Mouse (Mus musculus): ENCODE measurements at regions not wholly inside any gene's neighbourhood (a gene's known extent, or its start where the extent isn't known, plus 50 kb on each side); places are given as distances from the start of the nearest gene placed in this dataset.
A peak's percentile ranks its signal among the peaks of the same experiment; 100 is the strongest.
"Not testable (repeated sequence)": the region's sequence is repeated elsewhere in the genome, so short reads cannot be mapped to it uniquely, and the experiment has no call there.

DNA sequence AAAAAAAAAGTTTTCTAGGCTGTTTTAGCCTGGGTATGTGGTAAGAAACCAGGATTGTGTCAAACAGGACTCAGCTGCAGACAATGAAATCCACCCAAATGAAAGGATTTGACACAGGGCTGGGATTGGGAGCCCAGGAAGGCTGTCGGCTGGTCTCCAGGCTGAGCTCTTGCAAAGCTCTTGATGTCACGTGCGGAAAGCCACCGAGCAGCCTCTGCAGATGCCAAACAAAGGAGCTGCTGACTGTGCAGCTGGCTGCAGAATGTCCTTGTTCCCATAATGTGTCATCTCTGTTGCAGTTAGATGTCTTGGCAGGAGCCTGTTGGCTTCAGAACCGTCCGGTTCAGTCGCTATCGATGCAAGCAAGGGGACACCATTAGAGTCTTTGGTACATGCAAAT is 56.1 kb downstream of the Bbs10 start:
- no peak for DNase-seq (ENCODE audit: low spot score)

DNA sequence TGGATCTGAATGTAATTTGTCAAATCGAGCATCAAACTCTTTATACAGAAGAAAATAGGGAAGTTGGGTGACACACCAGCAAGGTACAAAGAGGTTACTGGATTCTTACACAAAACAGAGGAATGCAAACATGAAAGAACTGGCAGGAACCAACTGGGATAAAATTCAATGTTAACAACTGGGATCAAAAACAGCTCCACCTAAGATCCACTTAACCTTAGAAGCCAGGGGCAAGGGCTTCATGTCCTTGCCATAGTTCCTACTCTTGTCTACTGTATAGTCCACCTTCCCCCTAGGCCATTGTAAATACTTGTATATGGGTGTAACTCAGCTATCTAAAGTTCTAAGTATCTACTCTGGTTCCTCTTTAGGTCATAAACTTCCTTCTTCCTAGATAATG is 59.9 kb downstream of the Bbs10 start:
- DNase-seq (ENCODE audit: low spot score): not testable (repeated sequence)

DNA sequence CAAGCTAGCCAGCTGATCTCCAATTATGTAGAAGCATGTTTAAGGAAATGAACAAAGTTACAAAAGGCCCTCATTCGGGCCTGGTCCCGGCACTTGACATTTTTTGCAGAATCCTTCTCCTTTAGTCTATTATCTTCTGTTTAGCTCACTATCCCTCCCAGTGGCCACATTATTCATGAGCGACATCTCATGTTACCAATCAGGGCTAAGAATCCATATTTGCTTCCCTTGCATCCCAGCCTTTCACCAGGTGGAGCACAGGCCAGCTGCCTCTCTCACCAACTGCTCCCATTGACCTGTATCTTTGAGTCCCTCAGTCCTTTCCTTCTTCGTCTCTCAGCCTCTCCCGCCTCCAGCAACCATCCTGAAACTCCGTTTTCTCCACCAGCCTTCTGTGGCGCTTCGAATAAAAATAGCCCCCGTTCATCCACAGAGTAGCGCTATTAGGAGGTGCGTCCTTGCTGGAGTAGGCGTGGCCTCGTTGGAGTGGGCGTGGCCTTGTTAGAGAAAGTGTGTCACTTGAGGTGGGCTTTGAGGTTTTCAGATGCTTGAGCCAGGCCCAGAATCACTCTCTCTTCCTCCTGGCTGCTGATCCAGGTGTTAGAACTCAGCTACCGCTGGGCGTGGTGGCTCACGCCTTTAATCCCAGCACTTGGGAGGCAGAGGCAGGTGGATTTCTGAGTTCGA is 63.4 kb downstream of the Bbs10 start:
- DNase-seq (ENCODE audit: low spot score): no peak

DNA sequence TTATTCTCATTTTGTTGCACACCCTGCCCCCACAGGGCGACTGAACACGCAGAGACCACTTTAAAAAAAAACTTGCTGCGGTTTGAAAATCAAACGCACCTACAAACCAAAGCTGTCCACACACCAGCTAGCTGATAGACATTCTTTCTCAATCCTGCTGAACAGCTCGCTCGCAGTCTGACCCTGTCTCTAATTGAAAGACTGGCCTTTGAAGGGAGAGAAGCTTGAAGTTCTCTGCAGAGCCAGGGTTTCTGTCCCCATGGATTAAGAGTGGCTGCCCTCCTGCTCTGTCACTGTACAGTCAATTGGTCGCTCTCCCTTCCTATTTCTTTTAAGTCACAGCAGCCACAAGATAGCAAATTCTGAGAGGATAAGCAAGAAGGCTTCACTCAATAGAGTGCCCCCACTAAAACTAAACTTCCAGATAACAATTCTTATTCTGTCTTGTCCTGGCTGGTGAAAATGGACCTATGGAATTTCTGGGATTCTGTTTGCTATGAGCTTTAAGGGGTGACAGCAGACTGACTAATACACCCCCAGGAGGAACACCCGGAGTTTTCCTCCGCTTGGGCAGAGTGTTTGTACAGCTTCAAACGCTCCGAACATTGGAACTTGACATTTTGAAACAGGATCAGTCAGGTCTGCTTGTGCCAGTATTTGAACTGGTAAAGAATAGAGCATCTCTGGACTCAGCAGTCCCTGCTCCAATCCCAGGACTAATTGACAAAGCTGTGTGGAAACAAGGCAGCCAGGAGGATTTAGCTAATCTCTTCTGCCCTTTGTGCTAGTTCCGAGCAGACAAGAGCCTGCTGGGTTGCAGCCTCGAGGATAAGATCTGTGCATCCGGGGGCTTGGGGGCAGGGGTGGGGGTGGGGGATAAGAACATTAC is 65.5 kb downstream of the Bbs10 start:
- no peak for DNase-seq (ENCODE audit: low spot score)

DNA sequence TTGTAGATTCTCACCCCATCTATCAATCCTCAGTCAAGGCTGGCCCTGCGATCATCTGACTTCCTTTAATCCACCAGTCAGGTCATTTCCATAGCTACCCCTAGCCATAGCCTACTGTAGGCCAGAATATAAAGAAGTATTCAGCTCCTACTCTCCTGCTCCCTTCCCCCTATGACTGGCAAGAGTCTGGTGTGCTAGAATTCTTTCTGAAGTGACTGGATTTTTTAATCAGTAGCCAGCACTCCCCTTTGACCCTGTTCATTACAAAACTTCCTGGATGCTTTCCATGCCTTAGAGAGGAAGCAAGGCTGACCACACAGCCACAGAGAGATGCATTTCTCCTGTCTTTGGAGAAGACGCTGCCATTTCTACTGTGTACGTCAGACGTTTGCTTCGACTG is 66.5 kb downstream of the Bbs10 start:
- DNase-seq (ENCODE audit: low spot score): no peak

DNA sequence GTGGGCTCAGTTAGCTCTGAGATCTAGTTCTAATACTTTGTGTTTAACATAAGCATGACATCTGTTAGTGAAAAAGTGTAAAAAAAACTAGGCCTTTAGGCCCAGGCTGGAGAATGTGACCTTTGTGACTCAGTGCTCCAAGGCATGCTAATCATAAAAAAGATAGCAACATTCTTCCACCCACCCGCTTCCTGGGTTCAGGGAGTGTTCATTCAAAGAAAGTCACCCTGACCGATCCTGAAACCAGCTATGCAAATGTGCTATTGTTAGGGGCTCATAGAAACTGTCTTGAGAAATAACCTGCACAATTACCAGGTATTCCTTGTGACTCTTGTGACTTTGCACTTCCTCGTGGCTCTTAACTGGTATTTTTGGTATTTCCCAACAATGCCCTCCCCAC is 70.6 kb downstream of the Bbs10 start:
- not testable (repeated sequence) for DNase-seq (ENCODE audit: low spot score)

DNA sequence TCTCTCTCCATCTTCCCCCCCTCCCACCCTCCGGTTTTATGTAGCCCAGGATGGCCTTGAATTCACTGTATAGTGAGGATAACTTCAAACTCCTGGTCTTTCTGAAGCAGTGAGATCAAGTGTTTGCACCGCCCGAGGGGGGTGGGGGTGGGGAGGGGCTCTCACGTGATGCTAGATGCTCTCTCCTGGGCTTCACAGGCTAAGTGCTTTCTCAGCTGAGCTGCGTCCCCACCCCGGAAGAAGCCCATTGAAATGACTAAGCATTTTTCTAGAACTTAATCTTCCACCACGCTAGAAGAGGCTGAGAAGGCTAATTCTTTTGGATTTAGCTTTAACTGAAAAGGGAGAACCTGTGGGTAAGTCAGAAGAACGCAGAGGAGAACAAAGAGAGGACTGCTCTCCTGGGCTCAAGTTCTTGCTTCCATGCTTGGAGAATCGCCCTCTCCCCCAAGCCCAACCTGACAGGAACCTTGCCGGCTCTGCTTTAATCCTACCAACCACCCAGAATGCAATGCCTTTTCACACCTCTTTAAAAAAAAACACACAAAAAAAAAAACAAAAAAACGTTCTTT is 79.7 kb downstream of the Bbs10 start:
- DNase-seq (ENCODE audit: low spot score): no peak

DNA sequence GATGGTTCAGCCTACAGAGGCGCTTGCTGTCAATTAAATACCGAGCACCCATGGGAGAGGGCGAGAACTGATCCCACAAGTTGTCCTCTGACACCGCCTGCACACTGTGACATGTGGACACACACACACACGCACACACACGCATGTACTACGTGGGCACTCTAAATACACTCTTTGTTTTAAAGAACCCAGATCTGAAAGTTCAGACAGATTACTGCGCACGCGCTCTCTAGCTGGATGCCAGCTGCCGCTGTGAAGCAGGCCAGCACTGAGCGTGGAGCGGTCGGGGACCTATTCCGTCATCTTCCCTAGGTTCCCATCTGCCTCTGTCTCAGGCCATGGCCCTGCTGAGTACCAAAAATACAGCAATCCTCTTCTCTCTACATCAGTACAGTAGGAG is 83.2 kb downstream of the Bbs10 start:
- no peak for DNase-seq (ENCODE audit: low spot score)

DNA sequence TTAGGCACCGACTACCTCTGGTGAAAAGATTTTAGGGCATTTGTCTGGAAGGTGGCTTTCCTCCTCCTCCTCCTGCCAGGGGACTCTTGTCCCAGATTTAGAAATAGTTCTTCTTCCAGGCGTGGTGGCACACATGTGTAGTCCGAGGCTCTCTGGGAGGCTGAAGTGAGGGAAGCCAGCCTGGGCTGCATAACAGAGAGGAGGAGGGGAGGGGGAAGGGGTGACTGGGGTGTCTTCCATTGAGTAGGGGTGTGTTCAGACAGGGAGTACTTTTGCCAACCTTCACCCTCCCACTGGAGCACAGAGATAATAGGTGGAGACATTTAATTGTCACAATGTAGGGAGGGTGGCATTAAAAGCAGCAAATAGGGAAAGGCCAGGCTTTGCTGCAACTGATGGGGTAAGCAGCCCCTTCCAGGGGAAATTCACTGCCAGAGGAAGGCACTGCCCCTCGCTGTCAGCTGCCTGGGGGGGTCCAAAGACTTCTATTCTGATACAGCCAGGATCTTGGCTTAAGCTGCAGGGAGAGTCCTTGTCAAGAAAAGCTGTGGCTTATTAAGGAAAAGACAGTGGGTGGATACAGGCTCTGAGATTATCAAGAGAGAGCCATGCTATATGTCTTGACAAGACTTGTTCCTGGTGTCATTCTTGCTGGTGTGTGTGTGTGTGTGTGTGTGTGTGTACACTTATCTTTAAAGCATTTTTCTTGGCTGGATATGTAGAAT is 83.9 kb downstream of the Bbs10 start:
- DNase-seq (ENCODE audit: low spot score): no peak

DNA sequence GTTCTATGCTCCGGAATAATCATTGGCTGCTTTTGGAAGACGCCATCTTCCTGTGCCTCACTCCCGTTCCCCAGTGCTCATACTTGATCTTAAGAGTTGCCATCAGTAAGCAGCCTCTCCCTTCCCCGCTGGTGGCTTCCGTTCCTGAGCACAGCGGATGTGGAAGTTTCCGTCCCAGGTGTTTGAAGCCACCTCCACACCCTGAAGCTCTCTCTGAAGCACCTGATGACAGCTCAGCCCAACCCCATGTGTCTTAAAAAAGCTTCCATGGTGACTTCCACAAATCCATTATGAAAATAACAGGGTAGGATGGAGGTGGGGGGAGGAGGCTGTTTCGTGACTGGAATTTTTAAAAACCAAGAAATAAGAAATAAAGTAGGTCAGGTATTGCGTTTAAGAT is 87.1 kb downstream of the Bbs10 start:
- no peak for DNase-seq (ENCODE audit: low spot score)

DNA sequence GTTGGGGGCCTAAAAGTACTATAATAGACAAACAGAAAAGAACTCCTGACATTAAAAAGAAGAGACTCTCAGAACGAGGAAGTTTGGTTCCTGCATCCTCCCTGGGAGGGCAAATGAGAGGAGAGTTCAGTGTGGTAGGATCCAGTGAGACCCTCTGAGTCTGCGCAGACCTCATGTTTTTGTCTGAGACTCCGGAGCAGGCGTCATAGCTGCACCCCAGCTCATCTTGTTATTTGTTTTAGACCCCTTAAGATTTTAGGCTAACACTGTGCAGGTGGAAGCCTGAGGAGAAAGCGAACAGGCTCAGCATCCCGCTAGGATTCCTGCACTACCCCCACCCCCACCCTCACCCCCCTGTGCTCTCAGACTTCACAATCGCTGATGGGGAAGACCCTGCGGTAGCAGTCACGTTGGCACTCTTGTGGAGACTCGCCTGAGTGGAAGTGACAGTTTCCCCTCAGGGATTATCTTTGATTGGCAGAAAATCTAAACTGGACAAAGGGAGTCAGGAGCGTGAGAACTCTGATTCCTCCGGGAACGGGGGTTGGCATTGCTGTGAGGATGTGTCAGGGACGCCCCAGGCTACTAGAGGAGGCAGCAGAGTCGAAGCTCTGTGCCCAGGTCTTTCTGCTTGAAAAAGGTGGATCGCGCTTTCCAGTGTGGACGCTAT is 85.0 kb upstream of the Nap1l1 start:
- no peak for DNase-seq (ENCODE audit: low spot score)

DNA sequence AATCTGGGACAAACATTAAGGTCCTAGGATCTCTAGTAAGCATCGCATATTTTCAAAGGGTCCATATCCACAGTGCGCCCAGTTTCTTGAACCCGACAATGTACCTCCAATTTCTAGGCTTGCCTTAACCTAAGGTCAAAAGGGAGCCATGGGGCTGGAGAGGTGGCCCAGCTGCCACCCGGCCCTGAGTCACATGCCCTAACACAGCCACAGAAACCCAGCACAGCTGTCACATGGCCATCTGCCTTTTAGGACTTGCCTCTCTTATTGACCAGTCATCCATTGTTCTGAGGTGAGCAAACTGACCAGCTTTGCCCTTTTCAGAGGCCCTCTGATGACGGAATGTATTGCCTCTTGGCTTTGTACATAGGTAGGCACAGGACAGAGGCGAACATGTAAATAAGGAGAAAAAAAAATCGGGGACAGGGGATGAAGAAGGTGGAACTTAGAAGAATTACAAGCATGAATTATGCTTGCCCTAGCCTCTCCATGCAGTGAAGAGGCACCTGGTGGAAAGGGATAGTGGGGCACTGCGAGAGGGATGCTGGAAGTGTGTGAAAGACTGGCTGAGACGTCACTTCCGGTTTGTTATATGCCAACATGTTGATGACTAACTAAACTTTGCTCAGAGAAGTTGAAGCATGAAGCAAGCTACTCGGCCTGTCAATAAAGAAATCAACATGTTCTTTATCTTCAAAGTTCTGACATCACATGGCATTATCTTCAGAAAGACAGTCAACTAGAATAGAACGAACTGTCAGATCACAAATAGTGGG is 84.3 kb upstream of the Nap1l1 start:
- DNase-seq (ENCODE audit: low spot score): no peak

DNA sequence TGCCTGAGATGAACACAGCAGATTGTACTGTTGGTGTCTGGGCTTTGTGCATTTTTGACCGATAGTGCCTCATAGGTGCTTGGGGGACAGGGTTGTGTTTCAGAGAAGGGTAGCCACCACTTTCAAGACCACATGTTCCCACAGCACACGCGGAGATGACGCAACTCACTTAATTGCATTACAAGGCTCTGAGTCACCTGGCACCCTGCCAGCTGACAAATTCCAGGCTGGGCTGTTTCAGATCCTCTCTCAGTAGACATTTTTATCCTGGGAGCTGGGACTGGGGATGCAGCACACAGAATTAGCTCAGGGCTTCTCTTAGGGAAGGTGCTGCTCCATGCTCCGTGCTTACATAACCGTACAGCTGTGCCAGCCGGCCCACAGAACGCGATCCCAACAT is 83.1 kb upstream of the Nap1l1 start:
- peak; percentile 79 for DNase-seq (ENCODE audit: low spot score)

DNA sequence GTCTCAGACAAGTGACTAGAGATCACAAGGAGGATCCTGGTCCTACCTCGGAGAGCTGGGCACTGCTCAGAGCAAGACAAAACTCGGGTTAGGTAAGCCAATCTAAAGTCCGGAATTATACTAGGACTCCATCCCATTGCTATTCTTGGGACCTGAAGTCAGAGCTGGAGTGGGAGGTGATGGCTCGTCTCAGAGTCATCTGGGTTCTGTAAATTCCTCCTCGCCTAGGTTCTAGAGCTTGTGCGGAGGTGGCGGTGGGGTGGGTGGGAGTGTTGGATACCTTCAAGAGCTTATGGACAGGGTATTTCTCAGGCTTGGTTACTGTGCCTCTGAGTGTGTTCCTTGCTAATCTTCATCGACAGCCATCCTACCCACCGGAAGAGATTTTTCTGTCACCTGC is 78.6 kb upstream of the Nap1l1 start:
- DNase-seq (ENCODE audit: low spot score): no peak

DNA sequence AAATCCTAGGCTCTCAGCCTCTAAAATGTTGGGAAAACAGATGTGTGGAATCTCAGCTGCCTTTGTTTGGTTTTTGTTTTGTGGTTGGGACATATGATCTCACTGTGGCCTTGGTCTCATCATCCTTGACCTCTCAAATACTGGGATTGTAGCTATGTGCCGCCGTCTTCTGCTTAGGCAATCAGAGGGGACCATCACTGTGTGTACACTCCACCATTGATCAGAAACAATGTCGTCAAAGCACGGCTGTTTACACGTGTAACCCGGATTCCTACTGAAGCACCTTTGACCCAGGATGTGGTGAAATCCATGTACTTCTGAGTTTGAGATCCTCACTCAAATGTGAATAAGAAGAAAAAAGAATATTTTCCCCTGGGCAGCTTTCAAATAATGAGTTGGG is 68.0 kb upstream of the Nap1l1 start:
- no peak for DNase-seq (ENCODE audit: low spot score)

DNA sequence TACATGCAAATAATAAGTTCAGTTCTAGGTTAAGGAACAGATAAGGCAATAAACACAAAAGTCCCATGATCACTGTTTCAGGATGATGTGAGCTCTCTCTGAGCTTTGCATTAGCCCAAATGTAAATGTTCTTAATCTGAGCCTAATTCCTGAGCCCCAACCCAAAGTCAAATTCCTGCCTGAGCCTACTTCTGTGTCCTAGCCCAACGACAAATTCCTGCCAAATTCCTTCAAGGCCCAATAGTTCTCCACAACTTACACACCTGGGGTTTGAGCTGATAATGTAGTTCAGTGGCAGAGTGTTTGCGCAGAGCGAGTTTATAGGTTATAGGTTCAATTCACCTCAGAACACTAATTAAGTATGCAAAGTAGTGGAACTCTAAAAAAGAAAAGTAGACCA is 64.1 kb upstream of the Nap1l1 start:
- DNase-seq (ENCODE audit: low spot score): no peak

DNA sequence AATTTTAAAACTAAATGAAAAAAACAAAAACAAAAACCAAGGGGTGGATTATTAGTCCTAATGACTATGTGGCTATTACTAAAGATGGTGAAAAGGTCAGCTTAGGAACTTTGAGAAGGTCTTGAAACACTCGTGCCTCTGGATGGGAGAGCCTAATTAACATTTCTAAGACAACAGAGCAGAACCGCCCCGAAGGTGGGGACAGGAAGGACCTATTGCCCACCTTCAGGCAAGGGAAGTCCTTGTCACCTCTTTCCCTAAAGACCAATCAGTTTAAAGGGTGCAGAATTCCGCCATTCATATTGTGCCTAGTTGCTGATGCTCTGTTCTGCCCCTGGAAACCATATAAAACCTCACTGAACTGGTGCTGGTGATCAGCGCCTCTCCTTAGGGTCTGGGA is 63.5 kb upstream of the Nap1l1 start:
- no peak for DNase-seq (ENCODE audit: low spot score)

DNA sequence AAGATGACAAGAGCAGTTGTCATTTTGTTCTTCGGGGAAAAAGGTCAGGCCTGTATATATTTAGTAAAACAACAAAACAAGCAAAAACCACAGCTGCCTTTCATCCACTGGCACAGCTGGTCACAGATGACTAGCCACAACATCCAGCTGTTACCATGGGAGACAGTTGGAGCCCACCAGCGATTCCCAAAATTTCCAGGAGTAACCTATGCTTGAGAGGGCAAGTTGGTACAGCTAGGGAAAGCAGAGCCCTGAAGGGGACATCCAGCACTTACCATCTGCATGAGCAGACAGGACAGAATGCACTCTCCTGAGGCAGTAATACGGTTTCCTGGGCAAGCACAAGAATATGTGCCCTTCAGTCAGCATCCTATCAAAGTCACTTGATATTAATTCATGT is 62.9 kb upstream of the Nap1l1 start:
- no peak for DNase-seq (ENCODE audit: low spot score)

DNA sequence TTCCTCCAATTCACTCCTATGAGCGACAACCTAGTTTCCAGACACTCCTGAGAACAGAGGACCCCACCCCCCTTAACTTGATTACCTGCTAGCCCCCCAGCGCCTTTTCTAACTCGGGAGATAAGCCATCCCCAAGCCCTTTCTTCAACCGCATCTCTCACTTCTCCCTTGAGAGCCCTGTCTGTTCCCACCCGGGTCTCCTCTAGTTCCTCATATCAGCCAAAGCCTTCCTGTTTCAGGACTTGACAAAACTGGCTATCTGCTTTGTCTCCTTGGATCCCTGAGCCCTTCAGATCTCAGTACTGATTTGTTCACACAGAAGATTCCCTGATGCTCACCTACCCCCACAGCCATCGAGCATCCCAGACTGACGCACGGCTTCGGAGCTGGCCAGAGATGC is 61.5 kb upstream of the Nap1l1 start:
- DNase-seq (ENCODE audit: low spot score): no peak

DNA sequence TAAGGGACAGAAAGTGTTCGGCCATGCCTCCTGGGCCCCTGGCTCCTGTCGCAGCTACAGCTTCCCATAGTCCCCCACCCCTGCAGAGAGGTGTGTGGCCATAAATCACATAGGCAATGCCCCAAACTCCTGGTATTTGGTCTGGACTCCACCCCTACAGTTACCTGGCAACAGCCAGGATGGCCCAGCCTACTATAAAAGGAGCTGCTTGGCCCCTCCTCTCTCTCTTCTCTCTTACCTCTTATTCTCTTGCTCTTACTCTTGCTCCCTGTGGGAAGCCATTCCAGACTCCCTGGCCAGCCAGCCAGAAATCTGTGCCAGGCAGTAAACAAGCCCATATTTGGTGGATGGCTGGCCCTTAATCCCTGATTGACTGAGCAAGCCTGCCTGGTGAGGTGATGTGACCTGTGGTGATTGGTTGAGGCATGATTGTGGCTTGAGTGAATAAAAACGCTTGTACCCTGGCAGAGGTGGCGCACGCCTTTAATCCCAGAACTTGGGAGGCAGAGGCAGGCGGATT is 56.4 kb upstream of the Nap1l1 start:
- DNase-seq (ENCODE audit: low spot score): no peak

Data from urinary bladder, postnatal 14 days (tissue).